Mouse (Mus musculus) ES-Bruce4 (cell line): ENCODE data around the gene Sez6l2. TPM values are rescaled to one million over a fixed set of nuclear protein-coding genes. Genes with fewer than 3 reads are reported as not detected.

Experiments used
- H3K27ac ChIP-seq: 2 replicates; pipeline ENCODE4 v1.5.1; 2012; ENCODE audit warnings: low read length, inconsistent platforms; ENCODE audit not compliant: insufficient read depth
- H3K27me3 ChIP-seq: 2 replicates; pipeline ENCODE4 v1.6.1; 2012; ENCODE audit warnings: mild to moderate bottlenecking, low read length, inconsistent platforms; ENCODE audit not compliant: control insufficient read depth, poor library complexity, insufficient read depth, severe bottlenecking
- H3K36me3 ChIP-seq: 2 replicates; pipeline ENCODE4 v1.6.1; 2012; ENCODE audit warnings: inconsistent platforms, mild to moderate bottlenecking, low read length, moderate library complexity; ENCODE audit not compliant: control insufficient read depth, poor library complexity, insufficient read depth, severe bottlenecking
- H3K4me1 ChIP-seq: one replicate; pipeline ENCODE4 v1.8.1; 2011; ENCODE audit warnings: low read length; ENCODE audit not compliant: control insufficient read depth, insufficient read depth
- H3K4me3 ChIP-seq: 2 replicates; pipeline ENCODE4 v1.5.1; 2011; ENCODE audit warnings: low read depth, mild to moderate bottlenecking, low read length
- H3K9ac ChIP-seq: 2 replicates; pipeline ENCODE4 v1.6.1; 2012; ENCODE audit warnings: low read depth, mild to moderate bottlenecking, inconsistent platforms; ENCODE audit not compliant: poor library complexity, severe bottlenecking
- H3K9me3 ChIP-seq: replicated peaks from 2 replicates; pipeline ENCODE4 v1.6.1; 2012; ENCODE audit warnings: mild to moderate bottlenecking, low read length, inconsistent platforms; ENCODE audit not compliant: control insufficient read depth, poor library complexity, insufficient read depth, severe bottlenecking
- CTCF ChIP-seq: IDR thresholded peaks from one replicate; pipeline ENCODE4 v1.8.1; 2011; ENCODE audit warnings: low read depth, low read length
- POLR2A ChIP-seq: IDR thresholded peaks from one replicate; pipeline ENCODE4 v1.8.1; 2011; ENCODE audit warnings: low read length; ENCODE audit not compliant: insufficient read depth
- polyA plus RNA-seq: library from polyadenylated mRNA; stranded (reverse); fragments of >200 nt; gene quantifications from 2 replicates; pipeline ENCODE4 v1.2.4, GENCODE M21; 2011; ENCODE audit warnings: low read depth; ENCODE audit not compliant: missing spikeins, insufficient read depth, insufficient read length

Sez6l2 gene
- polyA plus RNA-seq, 1 experiment, result 1.9 TPM

DNA sequence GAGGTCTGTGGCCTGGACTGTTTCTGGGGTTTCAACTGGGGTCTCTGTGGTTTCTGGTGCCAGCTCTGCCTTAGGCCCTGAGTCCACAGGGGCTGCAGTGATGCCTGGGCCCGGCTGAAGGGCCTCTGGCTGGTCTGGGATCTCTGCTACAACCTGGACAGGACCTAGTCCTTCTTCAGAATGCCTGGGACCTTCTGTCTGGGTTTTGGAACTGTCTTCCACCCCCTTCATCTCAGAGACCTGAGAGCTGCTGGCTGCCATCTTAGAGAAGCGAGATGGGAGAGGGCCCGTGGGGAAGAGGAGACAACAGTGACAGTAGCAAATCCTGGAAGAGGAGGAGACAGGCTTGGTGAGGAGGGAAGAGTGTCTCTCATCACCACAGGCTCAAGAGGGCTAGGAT is 69.7 kb downstream of the Sez6l2 start:
- Histone ChIP-seq H3K27me3 (no peaks in the 10 kb centered on the region), H3K9ac (no peak overlapping the region; the same call in 1 of the 2 replicates), H3K4me3 (no peak overlapping the region), H3K36me3 (peaks cover 29% of the 10 kb centered on the region), H3K9me3 (no peaks in the 10 kb centered on the region), H3K4me1 (no peaks in the 10 kb centered on the region), H3K27ac (no peak overlapping the region)
- no peak for TF ChIP-seq POLR2A
- no peak for TF ChIP-seq CTCF

Other genes with a start within 250 kb of the Sez6l2 start
- gene Coro1a, start 242.8 kb upstream of the Sez6l2 start, polyA plus RNA-seq, result 4.9 and 5.9 TPM in 2 replicates
- gene Mapk3, start 191.0 kb upstream of the Sez6l2 start, polyA plus RNA-seq, result 102 and 121 TPM in 2 replicates
- gene Gdpd3, start 184.2 kb upstream of the Sez6l2 start, polyA plus RNA-seq, result 1.8 and 3.6 TPM in 2 replicates
- gene Ypel3, start 173.6 kb upstream of the Sez6l2 start, polyA plus RNA-seq, result 56.8 and 62.1 TPM in 2 replicates
- 1.7 TPM in 2 replicates for gene Tbx6, start 169.1 kb upstream of the Sez6l2 start, polyA plus RNA-seq
- 111 and 127 TPM in 2 replicates for gene Ppp4c, start 158.1 kb upstream of the Sez6l2 start, polyA plus RNA-seq
- gene Fam57b, start 152.9 kb upstream of the Sez6l2 start, polyA plus RNA-seq, result 2.7 and 4.2 TPM in 2 replicates
- gene 4930451I11Rik, start 118.9 kb upstream of the Sez6l2 start, polyA plus RNA-seq, result not detected in 2 replicates
- gene Doc2a, start 103.1 kb upstream of the Sez6l2 start, polyA plus RNA-seq, result 3.2 and 3.3 TPM in 2 replicates
- gene Hirip3, start 88.6 kb upstream of the Sez6l2 start, polyA plus RNA-seq, result 116 and 120 TPM in 2 replicates
- 104 and 118 TPM in 2 replicates for gene Ino80e, start 88.2 kb upstream of the Sez6l2 start, polyA plus RNA-seq
- gene Taok2, start 65.9 kb upstream of the Sez6l2 start, polyA plus RNA-seq, result 37.9 and 41.0 TPM in 2 replicates
- gene Tmem219, start 27.6 kb upstream of the Sez6l2 start, polyA plus RNA-seq, result 16.3 and 17.2 TPM in 2 replicates
- gene Kctd13, start 21.7 kb upstream of the Sez6l2 start, polyA plus RNA-seq, result 25.5 and 26.8 TPM in 2 replicates
- gene Asphd1, start 981 bp upstream of the Sez6l2 start, polyA plus RNA-seq, result 0.36 and 0.41 TPM in 2 replicates
- 42.8 and 53.3 TPM in 2 replicates for gene Cdipt, start 25.4 kb downstream of the Sez6l2 start, polyA plus RNA-seq
- gene Cdiptos, start 25.5 kb downstream of the Sez6l2 start, polyA plus RNA-seq, result 1.4 and 2.4 TPM in 2 replicates
- 17.9 and 18.8 TPM in 2 replicates for gene Mvp, start 64.1 kb downstream of the Sez6l2 start, polyA plus RNA-seq
- 22.1 and 26.6 TPM in 2 replicates for gene Pagr1b, start 65.9 kb downstream of the Sez6l2 start, polyA plus RNA-seq
- 12.7 and 27.9 TPM in 2 replicates for gene Pagr1a, start 66.8 kb downstream of the Sez6l2 start, polyA plus RNA-seq
- gene Gm42742, start 70.5 kb downstream of the Sez6l2 start, polyA plus RNA-seq, result 2.2 and 23.9 TPM in 2 replicates
- 3.5 and 6.7 TPM in 2 replicates for gene Prrt2, start 70.6 kb downstream of the Sez6l2 start, polyA plus RNA-seq
- 117 and 123 TPM in 2 replicates for gene Maz, start 76.5 kb downstream of the Sez6l2 start, polyA plus RNA-seq
- 106 and 109 TPM in 2 replicates for gene Kif22, start 91.9 kb downstream of the Sez6l2 start, polyA plus RNA-seq
- not detected in 2 replicates for gene Zg16, start 136.8 kb downstream of the Sez6l2 start, polyA plus RNA-seq
- 1.6 TPM in 2 replicates for gene AI467606, start 140.8 kb downstream of the Sez6l2 start, polyA plus RNA-seq
- 8.6 and 9.3 TPM in 2 replicates for gene Qprt, start 171.7 kb downstream of the Sez6l2 start, polyA plus RNA-seq
- gene Spn, start 187.3 kb downstream of the Sez6l2 start, polyA plus RNA-seq, result 1.5 and 2.2 TPM in 2 replicates
- gene Cd2bp2, start 245.5 kb downstream of the Sez6l2 start, polyA plus RNA-seq, result 98.6 and 120 TPM in 2 replicates